In the genomic region with DNA sequence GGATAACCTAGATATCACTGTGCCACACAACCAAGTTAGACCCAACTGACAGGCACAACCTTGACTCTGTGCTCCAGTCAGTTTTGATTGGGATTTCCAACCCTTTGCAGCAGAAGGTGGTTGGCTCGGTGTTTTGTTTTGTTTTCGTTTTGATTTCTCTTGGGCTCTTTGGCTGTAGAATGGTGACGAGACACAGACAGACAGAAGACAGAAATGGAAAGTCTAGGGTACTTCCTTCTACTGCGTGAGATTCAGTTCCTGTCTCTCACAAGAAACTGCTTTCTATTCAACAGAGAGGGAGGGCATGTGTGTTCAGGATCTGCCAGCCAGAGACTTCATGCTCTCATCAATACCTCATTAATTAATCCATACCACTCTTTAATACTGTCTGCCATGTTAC, we compare ENCODE assay signal across 22 mouse cellular contexts. TPM values are rescaled to one million over a fixed set of nuclear protein-coding genes. Genes with fewer than 3 reads are reported as not detected.
DNase-seq lines count a peak whose midpoint lies in the region; ATAC-seq and TF ChIP-seq lines count a peak whose summit lies in the region.
"Had no signal": no experiment of that assay in that cellular context is flagged by ENCODE, and none has a peak within 500 bp of the region (broad histone marks: within the 10 kb centered on the region; RNA-seq: fewer than 3 reads in every experiment).

No protein-coding gene starts in this region.

- WGBS in heart, adult 2 months, result 26% methylated on average over 4 of the region's 4 CpGs

- no peak for DNase-seq in layer of hippocampus, adult 2 months (ENCODE audit: low spot score in 2 of 2)
- no peak for DNase-seq in layer of hippocampus, postnatal 25 days (ENCODE audit: extremely low spot score in 1 of 2, low spot score in 1 of 2)
- peak; percentile 4 to 5 for DNase-seq in B cell, adult 2 months
- DNase-seq in brain, adult 2 months (ENCODE audit: low read depth, low spot score), result peak; percentile 16
- no peak for DNase-seq in heart, adult 2 months
- DNase-seq in urinary bladder, postnatal 25 days (ENCODE audit: low spot score), result no peak
- no peak for DNase-seq in kidney, adult 18-20 months
- DNase-seq: cerebellum, postnatal 14 days; heart, postnatal 36 days; kidney, postnatal 10 days; lung, postnatal 10 days; thymus, postnatal 4 days had no signal

- peak; percentile 46 for ATAC-seq in megakaryocyte progenitor cell, adult 5-6 weeks (replicated peaks; ENCODE audit: poor library complexity)
- ATAC-seq: forebrain, embryonic 13.5 days; midbrain, embryonic 16.5 days had no signal

- no peak overlapping the region for H3K9ac ChIP-seq in heart, adult 2 months (ENCODE audit: low read depth, low read length)
- H3K9ac ChIP-seq: forebrain, embryonic 13.5 days; heart, embryonic 13.5 days; limb, embryonic 12.5 days; liver, embryonic 15.5 days had no signal

- no peak for TF ChIP-seq CTCF in layer of hippocampus, adult 2 months (conservative IDR thresholded peaks at IDR 0.05)
- TF ChIP-seq CTCF in heart, adult 2 months (IDR thresholded peaks at IDR 0.05), result no peak

- H3K79me2 ChIP-seq in heart, adult 2 months (replicated peaks; ENCODE audit: control insufficient read depth, insufficient read depth, low read length), result no peaks in the 10 kb centered on the region

- no peaks in the 10 kb centered on the region for H3K27me3 ChIP-seq in heart, adult 2 months (ENCODE audit: control insufficient read depth, insufficient read depth, low read length)
- H3K27me3 ChIP-seq: forebrain, embryonic 13.5 days; limb, embryonic 12.5 days; liver, embryonic 15.5 days had no signal

- no peaks in the 10 kb centered on the region for H3K4me1 ChIP-seq in heart, adult 2 months (ENCODE audit: control insufficient read depth, insufficient read depth, low read length)
- H3K4me1 ChIP-seq: forebrain, embryonic 13.5 days; heart, embryonic 13.5 days; limb, embryonic 12.5 days; liver, embryonic 15.5 days had no signal

- TF ChIP-seq EP300 in heart, adult 2 months (IDR thresholded peaks at IDR 0.05; ENCODE audit: insufficient read depth, low read depth, low read length), result no peak

- H3K27ac ChIP-seq in layer of hippocampus, adult 2 months, result peak overlapping the region; percentile 55; the same call in 1 of the 2 replicates
- H3K27ac ChIP-seq in heart, adult 2 months, result no peak overlapping the region
- H3K27ac ChIP-seq: forebrain, embryonic 13.5 days; heart, embryonic 13.5 days; limb, embryonic 12.5 days; liver, embryonic 15.5 days had no signal

- H3K4me3 ChIP-seq in layer of hippocampus, adult 2 months, result no peak overlapping the region
- H3K4me3 ChIP-seq in heart, adult 2 months, result no peak overlapping the region
- H3K4me3 ChIP-seq: forebrain, embryonic 13.5 days; heart, embryonic 13.5 days; limb, embryonic 12.5 days; liver, embryonic 15.5 days had no signal

- intact Hi-C loops in heart, adult 2 months (cut with DNase I), result no loop called here

- TF ChIP-seq POLR2A in heart, adult 2 months (IDR thresholded peaks at IDR 0.05; ENCODE audit: insufficient read depth, low read depth, low read length), result no peak

- H3K36me3 ChIP-seq in heart, adult 2 months (ENCODE audit: control insufficient read depth, insufficient read depth, low read length), result no peaks in the 10 kb centered on the region
- H3K36me3 ChIP-seq: G1E; heart, embryonic 13.5 days; limb, embryonic 12.5 days; liver, embryonic 15.5 days had no signal

RNA-seq across cellular contexts. Expression of gene Dyrk4, which starts 10.9 kb away (rescaled TPM):
- under 1 TPM; 0.15 to 0.29 TPM for total RNA-seq in layer of hippocampus, adult 2 months (2021)
- total RNA-seq in layer of hippocampus, postnatal 25 days (2021), result under 1 TPM in 1 of 2 experiments, not detected in 1; 0.15 TPM
- 0.17 TPM in 1 of 2 replicates, not detected in the other for total RNA-seq in megakaryocyte progenitor cell, adult 5-6 weeks (2015)
- total RNA-seq in megakaryocyte progenitor cell, adult 5-6 weeks (2017), result 0.88 TPM in 1 of 2 replicates, not detected in the other
- total RNA-seq in heart, adult 2 months (2021), result not detected
- polyA plus RNA-seq in heart, adult 2 months (2012; rRNA removed), result 0.04 TPM in 1 of 2 replicates, not detected in the other
- total RNA-seq: adrenal gland, postnatal 4 days; G1E; heart, postnatal 36 days had no signal
- polyA plus RNA-seq: G1E; gonadal fat pad, adult 2 months; heart, embryonic 13.5 days; limb, embryonic 12.5 days; liver, embryonic 15.5 days; midbrain, embryonic 16.5 days had no signal

RNA-seq across cellular contexts. Expression of gene Rad51ap1, which starts 28.7 kb away (rescaled TPM):
- total RNA-seq in layer of hippocampus, adult 2 months (2021), result 1 to 10 TPM; 1.7 to 3.1 TPM
- 1 to 10 TPM; 1.5 to 1.7 TPM for total RNA-seq in layer of hippocampus, postnatal 25 days (2021)
- total RNA-seq in megakaryocyte progenitor cell, adult 5-6 weeks (2015), result 37.9 and 44.3 TPM in 2 replicates
- 137 and 188 TPM in 2 replicates for total RNA-seq in megakaryocyte progenitor cell, adult 5-6 weeks (2017)
- under 1 TPM; 0.36 to 0.44 TPM for total RNA-seq in heart, adult 2 months (2021)
- 0.82 and 2.4 TPM in 2 replicates for polyA plus RNA-seq in heart, adult 2 months (2012; rRNA removed)

RNA-seq across cellular contexts. Expression of gene D6Wsu163e, which starts 29.0 kb away (rescaled TPM):
- total RNA-seq in layer of hippocampus, adult 2 months (2021), result 10 to 100 TPM; 45.8 to 46.5 TPM
- 10 to 100 TPM; 39.5 to 44.0 TPM for total RNA-seq in layer of hippocampus, postnatal 25 days (2021)
- 33.7 and 52.4 TPM in 2 replicates for total RNA-seq in megakaryocyte progenitor cell, adult 5-6 weeks (2015)
- total RNA-seq in megakaryocyte progenitor cell, adult 5-6 weeks (2017), result 39.0 and 56.7 TPM in 2 replicates
- total RNA-seq in heart, adult 2 months (2021), result 10 to 100 TPM; 11.0 to 11.3 TPM
- polyA plus RNA-seq in heart, adult 2 months (2012; rRNA removed), result 3.8 and 8.1 TPM in 2 replicates

RNA-seq across cellular contexts. Expression of gene Akap3, which starts 57.8 kb away (rescaled TPM):
- total RNA-seq in layer of hippocampus, adult 2 months (2021), result under 1 TPM; 0.12 to 0.13 TPM
- under 1 TPM; 0.20 to 0.23 TPM for total RNA-seq in layer of hippocampus, postnatal 25 days (2021)
- total RNA-seq in megakaryocyte progenitor cell, adult 5-6 weeks (2015), result not detected in 2 replicates
- not detected in 2 replicates for total RNA-seq in megakaryocyte progenitor cell, adult 5-6 weeks (2017)
- total RNA-seq in heart, adult 2 months (2021), result not detected
- polyA plus RNA-seq in heart, adult 2 months (2012; rRNA removed), result 0.15 and 0.21 TPM in 2 replicates
- total RNA-seq: adrenal gland, postnatal 4 days; heart, postnatal 36 days; megakaryocyte-erythroid progenitor cell, adult 5-6 weeks had no signal
- polyA plus RNA-seq: G1E; heart, embryonic 13.5 days; limb, embryonic 12.5 days; liver, embryonic 15.5 days had no signal

Comparison
In these comparisons a context has a peak if more than half of its experiments do, and no peak if none do; other contexts are left out.
1. DNase-seq: peak in B cell, adult 2 months (2 of 2) and brain, adult 2 months (single experiment); none in layer of hippocampus, adult 2 months (0 of 2), layer of hippocampus, postnatal 25 days (0 of 2), heart, adult 2 months (0 of 2), urinary bladder, postnatal 25 days (single experiment) and kidney, adult 18-20 months (single experiment).
2. RNA of gene Rad51ap1, which starts 28.7 kb away (total RNA-seq): 37.9 to 188 TPM in megakaryocyte progenitor cell, adult 5-6 weeks; 1.7 to 3.1 TPM in layer of hippocampus, adult 2 months, 1.5 to 1.7 TPM in layer of hippocampus, postnatal 25 days and 0.36 to 0.44 TPM in heart, adult 2 months; every median in the first group is over 4 times any median in the second.